ENCODE assay signal across 8 mouse cellular contexts in the genomic region with DNA sequence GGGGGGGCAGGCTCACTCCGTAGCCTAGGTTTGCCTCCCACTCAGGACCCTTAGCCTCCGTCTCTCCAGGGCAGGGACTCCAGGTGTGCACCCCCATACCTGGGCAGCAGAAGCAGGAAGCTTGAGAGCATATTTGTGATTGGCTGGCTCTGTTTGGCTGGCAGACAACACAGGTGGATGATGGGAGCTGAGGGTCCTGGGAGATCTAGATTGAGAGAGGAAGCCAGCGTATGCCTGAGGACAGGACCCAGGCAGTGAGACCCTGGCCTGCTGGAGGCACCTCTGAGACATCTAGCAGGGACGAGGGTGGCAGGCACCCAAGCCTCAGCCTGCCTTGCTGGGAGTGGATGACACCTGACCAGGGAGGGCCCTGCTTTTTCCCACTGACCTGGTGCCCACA.
DNase-seq lines count a peak whose midpoint lies in the region; ATAC-seq and TF ChIP-seq lines count a peak whose summit lies in the region.

No protein-coding gene starts in this region.

- no peak for ATAC-seq in heart, embryonic 12.5 days (ENCODE audit: insufficient number of reproducible peaks, low FRiP score)

- no peaks in the 10 kb centered on the region for H3K36me3 ChIP-seq in heart, embryonic 12.5 days
- H3K36me3 ChIP-seq in ES-Bruce4 (ENCODE audit: control insufficient read depth, insufficient read depth, low read length, poor library complexity, severe bottlenecking), result no peaks in the 10 kb centered on the region
- H3K36me3 ChIP-seq in hindbrain, embryonic 10.5 days, result no peaks in the 10 kb centered on the region
- H3K36me3 ChIP-seq in midbrain, embryonic 10.5 days, result no peaks in the 10 kb centered on the region

- peak overlapping the region; percentile 81; the same call in 1 of the 2 replicates for H3K27ac ChIP-seq in heart, embryonic 12.5 days (ENCODE audit: poor library complexity, severe bottlenecking)
- H3K27ac ChIP-seq in ES-Bruce4 (ENCODE audit: insufficient read depth, low read length), result no peak overlapping the region
- peak overlapping the region; percentile 95 for H3K27ac ChIP-seq in hindbrain, embryonic 10.5 days
- peak overlapping the region; percentile 85; the same call in 1 of the 2 replicates for H3K27ac ChIP-seq in midbrain, embryonic 10.5 days (replicated peaks)

- H3K4me2 ChIP-seq in heart, embryonic 12.5 days, result peak overlapping the region; percentile 81

- peaks cover 56% of the 10 kb centered on the region for H3K4me1 ChIP-seq in heart, embryonic 12.5 days (replicated peaks)
- H3K4me1 ChIP-seq in ES-Bruce4 (ENCODE audit: control insufficient read depth, insufficient read depth, low read length), result peaks cover 4% of the 10 kb centered on the region
- peaks cover 68% of the 10 kb centered on the region for H3K4me1 ChIP-seq in hindbrain, embryonic 10.5 days (replicated peaks)
- peaks cover 67% of the 10 kb centered on the region for H3K4me1 ChIP-seq in midbrain, embryonic 10.5 days

- WGBS in heart, embryonic 12.5 days, result 62% methylated on average over 4 of the region's 4 CpGs
- WGBS in hindbrain, embryonic 10.5 days, result 70% methylated on average over 4 of the region's 4 CpGs
- 60% methylated on average over 4 of the region's 4 CpGs for WGBS in midbrain, embryonic 10.5 days

- no peak for TF ChIP-seq POLR2A in ES-Bruce4 (IDR thresholded peaks at IDR 0.05; ENCODE audit: insufficient read depth, low read length)

- peak overlapping the region; percentile 46; the same call in 1 of the 2 replicates for H3K9ac ChIP-seq in heart, embryonic 12.5 days
- peak overlapping the region; percentile 72 for H3K9ac ChIP-seq in ES-Bruce4 (ENCODE audit: low read depth, poor library complexity, severe bottlenecking)

- TF ChIP-seq EP300 in ES-Bruce4 (IDR thresholded peaks at IDR 0.05; ENCODE audit: insufficient read depth, low read depth, low read length), result no peak

- intact Hi-C loops in gastrocnemius, postnatal 36 days (cut with DNase I), result loop anchor here (5.0 kb wide), 1 partner anchor 91 kb away; a partner anchor contains a TSS

- H3K4me3 ChIP-seq in heart, embryonic 12.5 days, result peak overlapping the region; percentile 49
- peak overlapping the region; percentile 55 for H3K4me3 ChIP-seq in ES-Bruce4 (ENCODE audit: low read depth, low read length)
- peak overlapping the region; percentile 77 for H3K4me3 ChIP-seq in hindbrain, embryonic 10.5 days
- H3K4me3 ChIP-seq in midbrain, embryonic 10.5 days, result peak overlapping the region; percentile 67

- no peak for DNase-seq in heart, adult 8-10 months (ENCODE audit: low spot score)
- no peak for DNase-seq in hindbrain, embryonic 10.5 days (ENCODE audit: low spot score)
- DNase-seq in midbrain, embryonic 10.5 days (ENCODE audit: low spot score), result no peak
- no peak for DNase-seq in left cerebral cortex, adult 18-20 months (ENCODE audit: low spot score in 2 of 2)
- DNase-seq in gastrocnemius, adult 18-20 months (ENCODE audit: low spot score), result no peak
- no peak for DNase-seq in gastrocnemius, postnatal 36 days

- no peak for TF ChIP-seq CTCF in ES-Bruce4 (IDR thresholded peaks at IDR 0.05; ENCODE audit: low read depth, low read length)

- H3K27me3 ChIP-seq in heart, embryonic 12.5 days (replicated peaks), result no peaks in the 10 kb centered on the region
- H3K27me3 ChIP-seq in ES-Bruce4 (ENCODE audit: control insufficient read depth, insufficient read depth, low read length, poor library complexity, severe bottlenecking), result no peaks in the 10 kb centered on the region
- peaks cover 19% of the 10 kb centered on the region for H3K27me3 ChIP-seq in hindbrain, embryonic 10.5 days (ENCODE audit: insufficient read depth, poor library complexity, severe bottlenecking)
- H3K27me3 ChIP-seq in midbrain, embryonic 10.5 days (ENCODE audit: low read depth, poor library complexity, severe bottlenecking), result peaks cover 59% of the 10 kb centered on the region

- no peaks in the 10 kb centered on the region for H3K9me3 ChIP-seq in heart, embryonic 12.5 days (replicated peaks)
- H3K9me3 ChIP-seq in ES-Bruce4 (replicated peaks; ENCODE audit: control insufficient read depth, insufficient read depth, low read length, poor library complexity, severe bottlenecking), result no peaks in the 10 kb centered on the region
- no peaks in the 10 kb centered on the region for H3K9me3 ChIP-seq in hindbrain, embryonic 10.5 days
- no peaks in the 10 kb centered on the region for H3K9me3 ChIP-seq in midbrain, embryonic 10.5 days (replicated peaks)
